Mouse (Mus musculus) lung, adult 2 months (tissue): ENCODE data around the gene Fth1.

Experiments used
- CTCF ChIP-seq: fragments of 200-500 bp; IDR thresholded peaks from 2 replicates; pipeline ENCODE4 v1.5.1; 2011; ENCODE audit warnings: mild to moderate bottlenecking, low read length, control low read depth; ENCODE audit not compliant: insufficient read depth
- POLR2A ChIP-seq: fragments of 200-500 bp; IDR thresholded peaks from 2 replicates; pipeline ENCODE4 v1.6.1; 2011; ENCODE audit warnings: low read depth, mild to moderate bottlenecking, control low read depth, low read length, borderline replicate concordance; ENCODE audit errors: extremely low read depth

DNA sequence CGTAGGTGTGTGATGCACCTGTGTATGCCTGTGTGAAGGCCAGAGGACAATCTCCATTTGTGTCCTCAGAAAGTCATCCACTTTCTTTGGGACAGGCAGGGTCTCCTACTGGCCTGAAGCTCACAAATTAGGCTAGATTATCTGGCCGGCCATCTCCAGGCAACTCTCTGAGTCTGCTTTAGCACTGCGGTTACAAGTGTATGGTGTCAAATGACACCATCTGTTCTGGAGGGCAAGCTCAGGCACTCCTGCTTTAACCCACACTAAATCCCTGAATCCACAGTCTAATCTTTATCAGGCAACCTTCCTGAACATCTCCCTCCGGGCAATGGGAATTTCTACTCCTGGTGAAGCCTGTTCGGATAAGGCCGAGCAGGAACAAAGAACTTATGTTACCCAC is 6.8 kb downstream of the Fth1 start:
- TF ChIP-seq CTCF (no peak), POLR2A (no peak)
